Mouse (Mus musculus) embryonic fibroblast, embryonic 13.5 days (primary cell): ENCODE measurements at regions not wholly inside any gene's neighbourhood (a gene's known extent, or its start where the extent isn't known, plus 50 kb on each side); places are given as distances from the start of the nearest gene placed in this dataset.
A peak's percentile ranks its signal among the peaks of the same experiment; 100 is the strongest.

ENCODE experiments used
- H3K27ac ChIP-seq: 2 replicates; pipeline ENCODE4 v1.5.1; 2012; ENCODE audit warnings: low read length, control low read depth, inconsistent platforms; ENCODE audit not compliant: insufficient read depth
- H3K4me1 ChIP-seq: 2 replicates; pipeline ENCODE4 v1.6.1; 2011; ENCODE audit warnings: low read length; ENCODE audit not compliant: control insufficient read depth, insufficient read depth
- H3K4me3 ChIP-seq: 2 replicates; pipeline ENCODE4 v1.5.1; 2011; ENCODE audit warnings: mild to moderate bottlenecking, control low read depth, low read length; ENCODE audit not compliant: insufficient read depth
- CTCF ChIP-seq: IDR thresholded peaks from 2 replicates; pipeline ENCODE4 v1.5.1; 2011; ENCODE audit warnings: mild to moderate bottlenecking, control low read depth, low read length, moderate library complexity, borderline replicate concordance; ENCODE audit not compliant: insufficient read depth
- POLR2A ChIP-seq: IDR thresholded peaks from 2 replicates; pipeline ENCODE4 v1.6.1; 2011; ENCODE audit warnings: low read depth, mild to moderate bottlenecking, control low read depth, low read length, moderate library complexity

DNA sequence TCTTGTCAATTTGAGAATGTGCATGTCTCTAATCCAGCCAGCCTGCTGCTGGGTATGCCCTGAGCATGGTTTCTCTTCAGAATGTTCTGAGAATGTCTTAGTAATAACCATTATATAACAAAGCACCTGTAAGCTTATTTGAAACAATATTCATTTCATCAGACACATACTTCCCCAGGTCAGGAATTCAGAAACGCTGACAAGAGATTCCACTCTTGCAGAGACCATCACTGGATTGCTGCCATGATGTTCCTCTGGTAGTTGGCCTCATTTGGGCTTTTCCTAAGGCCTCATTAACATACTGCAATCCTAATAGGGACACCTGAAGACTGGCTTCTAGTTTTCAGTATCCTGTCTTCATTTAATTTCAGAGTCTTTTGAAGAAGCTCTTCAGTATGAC is 642.5 kb upstream of the Adamts5 start:
- TF ChIP-seq CTCF (no peak), POLR2A (no peak)
- Histone ChIP-seq H3K4me1 (no peaks in the 10 kb centered on the region), H3K4me3 (no peak overlapping the region), H3K27ac (no peak overlapping the region)

DNA sequence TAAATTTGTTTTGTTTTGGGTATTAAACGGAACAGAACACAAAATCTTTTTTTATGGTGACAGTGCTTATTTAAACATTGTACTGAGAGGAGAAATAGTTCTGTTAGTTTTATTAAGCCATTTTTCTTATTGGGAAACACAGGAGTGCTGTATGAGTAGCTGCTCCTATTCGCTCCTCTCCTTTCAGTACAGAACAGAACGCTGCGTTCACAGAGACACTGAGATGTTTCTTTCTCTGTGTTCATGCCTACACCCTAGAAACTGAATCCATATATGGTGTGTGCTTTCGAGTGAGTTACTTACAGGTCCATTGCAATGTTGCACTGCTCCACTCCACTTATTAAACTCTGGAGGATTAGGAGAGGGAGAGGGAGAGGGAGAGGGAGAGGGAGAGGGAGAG is 634.9 kb upstream of the Adamts5 start:
- Histone ChIP-seq H3K4me1 (no peaks in the 10 kb centered on the region), H3K4me3 (no peak overlapping the region), H3K27ac (peak overlapping the region; percentile 67)
- TF ChIP-seq CTCF (no peak), POLR2A (no peak)

DNA sequence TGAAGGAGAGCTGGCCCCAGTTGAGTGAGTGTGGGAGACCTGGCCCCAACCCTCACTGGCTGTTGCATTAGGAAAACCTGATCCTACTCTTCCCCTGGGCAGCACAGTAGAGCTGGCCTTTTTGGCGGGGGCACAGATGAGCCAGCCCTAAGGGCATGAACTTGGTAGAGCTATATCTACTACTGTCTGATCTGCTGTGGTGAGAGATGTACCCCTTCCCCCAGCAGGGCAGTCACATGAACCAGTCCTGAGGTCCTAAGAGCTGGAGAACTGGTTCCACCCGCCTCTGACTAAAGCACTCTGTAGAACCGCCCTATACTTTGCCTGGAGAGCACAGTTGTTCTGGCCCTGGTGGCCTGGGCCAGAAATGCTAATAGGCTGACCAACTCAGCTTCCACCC is 622.5 kb upstream of the Adamts5 start:
- Histone ChIP-seq H3K27ac (no peak overlapping the region), H3K4me3 (no peak overlapping the region), H3K4me1 (no peaks in the 10 kb centered on the region)
- TF ChIP-seq POLR2A (no peak), CTCF (no peak)

DNA sequence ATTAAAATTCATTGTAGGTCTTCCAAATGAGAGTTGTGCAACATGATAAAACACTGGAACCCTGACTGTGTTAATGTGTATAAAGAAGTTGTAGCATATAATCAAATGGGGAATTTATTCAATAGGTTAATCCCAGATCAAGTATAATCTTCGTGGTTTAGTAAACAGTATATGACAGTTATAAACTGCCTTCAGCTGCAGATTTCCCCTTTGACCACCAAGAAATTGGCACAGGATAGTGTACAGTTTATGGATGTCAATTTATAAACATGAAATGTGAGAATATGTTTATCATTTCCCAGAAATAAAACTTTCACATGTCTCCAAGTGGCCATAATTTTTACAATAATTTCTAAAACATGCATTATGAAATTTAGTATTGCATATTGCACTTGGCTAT is 615.3 kb upstream of the Adamts5 start:
- no peak overlapping the region for H3K27ac ChIP-seq
- H3K4me3 ChIP-seq = no peak overlapping the region
- TF ChIP-seq POLR2A (no peak), CTCF (no peak)
- no peaks in the 10 kb centered on the region for H3K4me1 ChIP-seq

DNA sequence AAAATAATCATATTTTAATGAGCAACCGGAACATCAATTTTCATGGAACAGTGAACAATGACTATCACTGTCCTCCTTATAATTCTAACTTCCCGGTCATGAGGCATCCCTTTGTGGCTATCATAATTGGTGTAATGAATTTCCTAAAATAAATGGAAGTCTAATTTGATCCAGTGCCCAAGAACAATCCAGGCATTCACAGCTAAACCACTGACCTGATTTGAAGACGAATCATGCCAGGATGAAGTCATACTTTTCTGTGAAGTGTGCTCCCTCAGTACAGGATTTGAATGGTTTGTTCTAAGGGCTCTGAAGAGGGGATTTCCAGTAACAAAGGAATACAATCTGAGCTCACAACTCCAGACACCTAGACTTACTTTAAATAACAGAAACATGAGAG is 614.5 kb upstream of the Adamts5 start:
- TF ChIP-seq POLR2A (no peak), CTCF (no peak)
- no peak overlapping the region for H3K27ac ChIP-seq
- no peak overlapping the region for H3K4me3 ChIP-seq
- no peaks in the 10 kb centered on the region for H3K4me1 ChIP-seq

DNA sequence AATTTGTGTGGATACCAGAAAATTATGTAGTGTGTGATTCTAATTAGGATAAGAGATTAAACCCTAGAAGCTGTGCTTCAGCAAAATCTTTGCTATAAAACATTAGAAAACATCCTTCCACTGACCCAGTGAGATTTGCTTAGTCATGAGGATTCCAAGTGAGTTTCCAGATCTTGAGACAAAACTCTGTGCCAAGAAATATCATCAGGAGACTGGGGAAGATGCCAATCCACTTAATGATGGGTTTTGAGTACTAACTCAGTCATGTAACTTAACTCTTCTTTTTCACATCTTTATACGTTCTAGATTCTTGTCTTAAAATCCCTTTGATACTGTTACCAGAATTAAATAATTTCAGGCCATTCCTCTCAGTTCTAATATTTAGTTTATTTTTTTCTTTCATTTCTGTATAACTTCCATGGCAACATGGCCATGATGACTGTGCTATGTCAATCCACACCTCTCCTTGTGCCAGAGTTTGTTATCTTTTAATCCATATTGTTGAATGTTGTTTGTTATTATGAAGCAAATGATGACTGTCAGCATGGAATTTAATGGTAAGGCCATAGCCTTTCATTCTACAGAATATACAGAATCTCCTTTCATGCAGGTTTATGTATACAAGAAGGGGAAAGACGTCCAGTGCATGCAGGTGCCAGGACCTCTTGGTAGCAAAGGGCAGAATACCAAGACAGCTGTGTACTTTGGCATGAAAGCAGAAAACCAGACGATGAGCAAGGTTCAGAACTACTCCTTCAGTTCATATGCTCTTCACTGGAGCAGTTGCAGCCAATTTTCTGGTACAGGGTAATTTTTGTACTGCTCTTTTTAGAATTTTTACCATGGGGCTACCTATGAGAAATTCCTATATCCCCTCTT is 599.7 kb upstream of the Adamts5 start:
- no peaks in the 10 kb centered on the region for H3K4me1 ChIP-seq
- TF ChIP-seq POLR2A (no peak), CTCF (no peak)
- H3K4me3 ChIP-seq = no peak overlapping the region
- H3K27ac ChIP-seq = peak overlapping the region; percentile 65; the same call in 1 of the 2 replicates

DNA sequence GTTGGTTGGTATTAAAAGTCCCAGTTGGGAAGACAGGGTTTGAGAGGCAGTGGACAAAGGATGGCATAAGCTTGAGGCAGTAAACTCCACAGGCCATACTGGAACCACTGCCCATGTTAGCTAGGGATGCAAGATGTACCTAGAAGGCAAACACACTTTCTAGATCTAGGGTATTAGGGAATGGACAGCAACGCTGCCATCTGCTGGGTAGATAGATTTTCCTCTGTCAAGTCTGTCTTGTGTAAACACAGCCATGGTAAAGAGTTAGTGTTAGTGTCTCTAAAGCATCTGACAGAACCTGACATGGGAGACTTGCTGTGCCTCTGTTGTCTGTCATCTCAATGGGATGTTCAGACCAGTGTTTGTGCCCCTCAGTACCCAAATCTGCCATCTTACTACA is 573.5 kb upstream of the Adamts5 start:
- H3K27ac ChIP-seq = no peak overlapping the region
- H3K4me1 ChIP-seq = no peaks in the 10 kb centered on the region
- TF ChIP-seq CTCF (no peak), POLR2A (no peak)
- H3K4me3 ChIP-seq = no peak overlapping the region

DNA sequence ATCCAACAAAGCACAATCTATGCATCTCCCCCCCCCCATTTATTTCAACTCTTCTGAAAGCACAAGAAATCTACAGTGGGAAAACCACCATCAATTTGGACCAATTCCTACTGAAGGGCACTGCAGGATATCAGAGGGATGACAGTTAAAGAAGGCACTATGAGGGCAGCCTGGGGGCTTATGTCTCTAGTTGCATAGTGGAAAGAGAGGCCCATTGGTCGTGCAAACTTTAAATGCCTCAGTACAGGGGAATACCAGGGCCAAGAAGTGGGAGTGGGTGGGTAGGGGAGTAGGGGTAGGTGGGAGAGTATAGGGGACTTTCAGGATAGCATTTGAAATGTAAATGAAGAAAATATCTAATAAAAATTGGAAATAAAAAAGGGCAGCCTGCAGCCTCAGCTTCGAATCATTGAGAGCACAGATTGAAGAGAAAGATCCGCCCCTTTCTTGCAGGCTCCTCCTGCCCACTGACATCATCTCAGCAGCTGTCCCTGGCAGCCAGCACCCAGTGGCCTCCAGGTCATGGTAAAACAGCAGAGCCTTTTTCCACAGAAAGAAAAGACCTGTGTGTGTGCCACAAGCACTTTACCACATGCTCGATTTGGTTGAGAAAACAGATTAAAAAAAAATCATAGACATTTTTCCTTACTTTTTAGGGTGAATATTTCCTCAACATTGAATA is 571.6 kb upstream of the Adamts5 start:
- no peak overlapping the region for H3K27ac ChIP-seq
- H3K4me1 ChIP-seq = no peaks in the 10 kb centered on the region
- H3K4me3 ChIP-seq = no peak overlapping the region
- TF ChIP-seq CTCF (no peak), POLR2A (no peak)

DNA sequence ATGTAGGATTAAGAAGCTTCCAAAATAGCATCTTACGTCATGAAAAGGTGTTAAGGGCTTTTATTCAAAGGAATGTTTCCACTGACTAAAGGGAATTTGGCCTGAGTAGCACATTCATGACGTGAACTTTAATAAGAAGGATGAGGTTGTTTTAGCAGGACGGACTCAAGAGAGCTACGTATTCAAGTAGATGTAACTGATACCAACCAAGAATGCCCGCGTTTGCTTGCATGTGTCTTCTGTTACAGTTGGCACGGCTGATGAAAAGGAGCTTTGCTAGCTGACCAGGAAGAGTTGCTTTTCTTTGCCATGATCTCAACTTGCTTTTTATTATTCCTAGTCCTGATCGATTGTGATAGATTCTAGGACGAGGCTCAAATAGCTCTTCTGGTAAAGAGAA is 559.4 kb upstream of the Adamts5 start:
- no peak overlapping the region for H3K4me3 ChIP-seq
- peak overlapping the region; percentile 60 for H3K27ac ChIP-seq
- no peak for TF ChIP-seq CTCF
- no peak for TF ChIP-seq POLR2A
- peaks cover 7% of the 10 kb centered on the region; the same call in 1 of the 2 replicates for H3K4me1 ChIP-seq

DNA sequence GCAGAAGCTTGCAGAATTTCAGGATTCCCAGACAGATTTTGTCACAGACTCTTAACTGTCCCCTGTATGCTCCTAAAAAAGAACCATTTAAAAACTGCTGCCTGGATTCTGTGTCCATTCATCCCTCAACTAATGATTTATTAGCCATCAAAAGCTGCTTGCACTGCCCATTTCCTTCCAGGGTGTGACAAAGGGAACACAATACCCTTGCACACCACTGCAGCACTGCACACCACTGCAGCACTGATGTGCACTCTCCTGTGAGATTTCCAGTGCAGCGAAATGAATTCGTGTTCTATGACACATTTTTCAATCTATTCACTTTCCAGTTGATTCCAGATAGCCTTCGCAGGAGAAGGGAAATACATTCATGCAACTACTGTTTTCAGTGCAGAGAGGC is 555.0 kb upstream of the Adamts5 start:
- Histone ChIP-seq H3K27ac (no peak overlapping the region), H3K4me3 (no peak overlapping the region), H3K4me1 (peaks cover 4% of the 10 kb centered on the region; the same call in 1 of the 2 replicates)
- TF ChIP-seq POLR2A = no peak
- TF ChIP-seq CTCF = no peak
